In the genomic region with DNA sequence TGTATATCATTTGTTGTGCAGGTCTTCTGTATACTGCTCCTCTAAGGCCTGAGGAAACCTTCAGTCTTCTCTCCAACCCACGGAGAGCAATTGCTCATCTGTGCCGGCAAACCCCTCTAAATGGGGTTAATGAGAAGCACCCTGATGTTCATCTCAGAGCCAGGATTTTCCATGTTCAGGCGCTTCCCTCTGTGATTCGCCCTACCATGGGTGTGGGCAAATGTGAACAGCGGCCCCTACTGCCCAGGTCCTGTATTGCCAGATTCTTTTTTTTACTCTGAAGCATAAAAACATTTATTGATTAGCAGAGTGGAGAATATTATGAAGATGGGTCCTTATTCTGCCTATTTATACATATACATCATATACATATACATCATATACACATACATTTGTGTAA, we compare ENCODE assay signal across 10 mouse cellular contexts.
DNase-seq lines count a peak whose midpoint lies in the region; ATAC-seq and TF ChIP-seq lines count a peak whose summit lies in the region.
"Had no signal": no experiment of that assay in that cellular context is flagged by ENCODE, and none has a peak within 500 bp of the region (broad histone marks: within the 10 kb centered on the region; RNA-seq: fewer than 3 reads in every experiment).

No protein-coding gene starts in this region.

- no peak overlapping the region for H3K4me3 ChIP-seq in hindbrain, embryonic 12.5 days
- H3K4me3 ChIP-seq in hindbrain, embryonic 16.5 days (ENCODE audit: low read length): no peak overlapping the region
- no peak overlapping the region for H3K4me3 ChIP-seq in cortical plate, adult 2 months (ENCODE audit: insufficient read depth, low read length)
- H3K4me3 ChIP-seq: embryonic facial prominence, embryonic 13.5 days; limb, embryonic 13.5 days had no signal

- no peak for TF ChIP-seq POLR2A in cortical plate, adult 2 months (IDR thresholded peaks at IDR 0.05; ENCODE audit: extremely low read depth, insufficient read depth, low read length)

- H3K27ac ChIP-seq in hindbrain, embryonic 12.5 days: no peak overlapping the region
- H3K27ac ChIP-seq in hindbrain, embryonic 16.5 days (ENCODE audit: low read depth, low read length): no peak overlapping the region
- no peak overlapping the region for H3K27ac ChIP-seq in cortical plate, adult 2 months (ENCODE audit: insufficient read depth, low read length)
- H3K27ac ChIP-seq: embryonic facial prominence, embryonic 13.5 days; limb, embryonic 13.5 days had no signal

- H3K4me2 ChIP-seq in hindbrain, embryonic 12.5 days (replicated peaks): no peak overlapping the region
- H3K4me2 ChIP-seq in hindbrain, embryonic 16.5 days (ENCODE audit: low read length): no peak overlapping the region
- H3K4me2 ChIP-seq: embryonic facial prominence, embryonic 13.5 days; limb, embryonic 13.5 days had no signal

- no peaks in the 10 kb centered on the region for H3K36me3 ChIP-seq in hindbrain, embryonic 12.5 days
- no peaks in the 10 kb centered on the region for H3K36me3 ChIP-seq in hindbrain, embryonic 16.5 days (ENCODE audit: control insufficient read depth, insufficient read depth, low read length)
- H3K36me3 ChIP-seq: embryonic facial prominence, embryonic 13.5 days; limb, embryonic 13.5 days had no signal

- no peak overlapping the region for H3K9ac ChIP-seq in hindbrain, embryonic 12.5 days
- no peak overlapping the region for H3K9ac ChIP-seq in hindbrain, embryonic 16.5 days (ENCODE audit: low read depth, low read length)
- H3K9ac ChIP-seq: embryonic facial prominence, embryonic 13.5 days; limb, embryonic 13.5 days had no signal

- peak; percentile 34 to 36 for DNase-seq in B cell, adult 2 months
- DNase-seq in ZHBTc4 (ENCODE audit: low read depth, low spot score): peak; percentile 40
- DNase-seq in kidney, postnatal 14 days: peak; percentile 22
- peak; percentile 10 for DNase-seq in lung, postnatal 25 days (ENCODE audit: low spot score)

- 31% methylated on average over 5 of the region's 5 CpGs for WGBS in hindbrain, embryonic 12.5 days
- 32% methylated on average over 5 of the region's 5 CpGs for WGBS in hindbrain, embryonic 16.5 days

- peak; percentile 56; the same call in 1 of the 2 replicates for ATAC-seq in hindbrain, embryonic 12.5 days (ENCODE audit: low FRiP score)
- ATAC-seq in hindbrain, embryonic 16.5 days: no peak
- no peak for ATAC-seq in erythroblast, adult 5-6 weeks (replicated peaks; ENCODE audit: low FRiP score, poor library complexity, severe bottlenecking)

- H3K9me3 ChIP-seq in hindbrain, embryonic 12.5 days (replicated peaks): no peaks in the 10 kb centered on the region
- H3K9me3 ChIP-seq in hindbrain, embryonic 16.5 days (ENCODE audit: control insufficient read depth, low read length): no peaks in the 10 kb centered on the region
- H3K9me3 ChIP-seq: embryonic facial prominence, embryonic 13.5 days; limb, embryonic 13.5 days had no signal

- no peaks in the 10 kb centered on the region for H3K4me1 ChIP-seq in hindbrain, embryonic 12.5 days
- H3K4me1 ChIP-seq in hindbrain, embryonic 16.5 days (ENCODE audit: control insufficient read depth, insufficient read depth, low read depth, low read length): no peaks in the 10 kb centered on the region
- peaks cover 1% of the 10 kb centered on the region; the same call in 1 of the 2 replicates for H3K4me1 ChIP-seq in cortical plate, adult 2 months (ENCODE audit: control insufficient read depth, insufficient read depth, low read length)
- H3K4me1 ChIP-seq: embryonic facial prominence, embryonic 13.5 days; limb, embryonic 13.5 days had no signal

- no peaks in the 10 kb centered on the region for H3K27me3 ChIP-seq in hindbrain, embryonic 12.5 days
- no peaks in the 10 kb centered on the region for H3K27me3 ChIP-seq in hindbrain, embryonic 16.5 days (replicated peaks; ENCODE audit: control insufficient read depth, insufficient read depth, low read length)
- H3K27me3 ChIP-seq: embryonic facial prominence, embryonic 13.5 days had no signal

- peak; percentile 73 for TF ChIP-seq CTCF in cortical plate, adult 2 months (IDR thresholded peaks at IDR 0.05; ENCODE audit: extremely low read depth, insufficient read depth, low read length)
